Mouse (Mus musculus) E14TG2a.4 (cell line): ENCODE results near the gene Kcnmb4.

Experiments used
- H3K27me3 ChIP-seq: 2 replicates; pipeline ENCODE4 v1.6.1; 2014; ENCODE audit warnings: low read length, control low read depth; ENCODE audit not compliant: insufficient read depth
- H3K36me3 ChIP-seq: 2 replicates; pipeline ENCODE4 v1.6.1; 2014; ENCODE audit warnings: low read length, control low read depth; ENCODE audit not compliant: insufficient read depth
- H3K4me1 ChIP-seq: replicated peaks from 2 replicates; pipeline ENCODE4 v1.6.1; 2014; ENCODE audit warnings: low read depth, low read length, control low read depth
- H3K4me3 ChIP-seq: replicated peaks from 2 replicates; pipeline ENCODE4 v1.5.1; 2014; ENCODE audit warnings: mild to moderate bottlenecking, low read length
- H3K9me3 ChIP-seq: 2 replicates; pipeline ENCODE4 v1.6.1; 2014; ENCODE audit warnings: low read length, control low read depth
- CTCF ChIP-seq: conservative IDR thresholded peaks from 2 replicates; pipeline ENCODE4 v1.5.1; 2014; ENCODE audit warnings: low read length
- NANOG ChIP-seq: IDR thresholded peaks from 2 replicates; pipeline ENCODE4 v1.6.1; 2014; ENCODE audit warnings: borderline replicate concordance, low read length, mixed read lengths
- POU5F1 ChIP-seq: IDR thresholded peaks from 2 replicates; pipeline ENCODE4 v1.6.1; 2014; ENCODE audit warnings: low read length, borderline replicate concordance

The Kcnmb4 gene

DNA sequence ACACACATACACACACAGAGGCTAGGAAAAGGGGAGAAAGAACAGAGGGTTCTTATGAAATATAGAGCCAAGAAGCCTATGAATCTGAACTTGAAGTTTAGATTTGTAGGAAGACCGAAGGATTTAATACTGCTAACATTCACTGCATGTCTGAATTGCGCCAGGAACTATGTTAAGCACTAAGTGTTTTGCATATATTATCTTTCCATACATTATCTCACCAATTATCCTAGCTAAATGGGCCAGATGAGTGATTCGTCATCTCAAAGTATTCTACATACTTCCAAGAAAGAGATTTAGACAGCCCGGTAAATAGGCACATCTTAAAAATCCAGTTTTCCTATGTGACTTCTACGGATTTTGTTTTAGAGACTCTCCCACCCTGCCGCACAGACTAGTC, 68.7 kb downstream of the Kcnmb4 start:
- TF ChIP-seq NANOG (no peak), CTCF (no peak), POU5F1 (no peak)
- Histone ChIP-seq H3K9me3 (peaks cover 7% of the 10 kb centered on the region; the same call in 1 of the 2 replicates), H3K36me3 (no peaks in the 10 kb centered on the region), H3K4me3 (no peak overlapping the region), H3K4me1 (peaks cover 13% of the 10 kb centered on the region), H3K27me3 (peaks cover 4% of the 10 kb centered on the region; the same call in 1 of the 2 replicates)

DNA sequence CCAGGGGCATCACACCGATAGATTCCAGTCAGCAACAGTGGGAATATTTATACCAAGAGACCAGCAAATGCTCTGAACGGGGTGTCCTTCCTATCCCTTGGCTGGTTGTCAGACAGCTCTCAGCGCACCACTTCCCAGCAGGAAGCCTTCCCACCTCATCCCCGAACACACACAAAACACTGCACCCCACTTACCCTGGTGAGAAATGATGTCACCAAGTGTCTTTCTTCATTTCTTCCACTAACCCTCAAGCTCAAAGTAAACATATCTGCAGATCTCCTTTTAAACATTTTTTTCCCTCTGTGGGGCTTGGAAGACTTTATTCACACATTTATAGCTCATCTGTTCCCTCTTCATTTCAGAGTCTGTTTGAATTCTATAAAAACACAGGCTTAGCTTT, 70.0 kb downstream of the Kcnmb4 start:
- H3K27me3 ChIP-seq, result peaks cover 4% of the 10 kb centered on the region; the same call in 1 of the 2 replicates
- H3K9me3 ChIP-seq, result peaks cover 7% of the 10 kb centered on the region; the same call in 1 of the 2 replicates
- TF ChIP-seq NANOG (no peak), CTCF (no peak), POU5F1 (no peak)
- no peak overlapping the region for H3K4me3 ChIP-seq
- H3K36me3 ChIP-seq, result no peaks in the 10 kb centered on the region
- H3K4me1 ChIP-seq, result peaks cover 13% of the 10 kb centered on the region

- H3K4me3 ChIP-seq, result no peak overlapping the region
- no peak for TF ChIP-seq POU5F1
- no peak for TF ChIP-seq CTCF
- TF ChIP-seq NANOG, result no peak
- peaks cover 10% of the 10 kb centered on the region for H3K27me3 ChIP-seq
- no peaks in the 10 kb centered on the region for H3K36me3 ChIP-seq
- peaks cover 18% of the 10 kb centered on the region for H3K4me1 ChIP-seq
- H3K9me3 ChIP-seq, result peaks cover 7% of the 10 kb centered on the region; the same call in 1 of the 2 replicates
Observed at GRCm38 (mm10) chr10:116402742-116403425, 70.8 kb downstream of the Kcnmb4 start.

GRCm38 (mm10) chr10:116397973-116398372, 75.7 kb downstream of the Kcnmb4 start:
- Histone ChIP-seq H3K4me1 (peaks cover 27% of the 10 kb centered on the region), H3K4me3 (no peak overlapping the region), H3K36me3 (no peaks in the 10 kb centered on the region), H3K27me3 (peaks cover 14% of the 10 kb centered on the region), H3K9me3 (no peaks in the 10 kb centered on the region)
- TF ChIP-seq NANOG (no peak), POU5F1 (no peak), CTCF (no peak)

DNA sequence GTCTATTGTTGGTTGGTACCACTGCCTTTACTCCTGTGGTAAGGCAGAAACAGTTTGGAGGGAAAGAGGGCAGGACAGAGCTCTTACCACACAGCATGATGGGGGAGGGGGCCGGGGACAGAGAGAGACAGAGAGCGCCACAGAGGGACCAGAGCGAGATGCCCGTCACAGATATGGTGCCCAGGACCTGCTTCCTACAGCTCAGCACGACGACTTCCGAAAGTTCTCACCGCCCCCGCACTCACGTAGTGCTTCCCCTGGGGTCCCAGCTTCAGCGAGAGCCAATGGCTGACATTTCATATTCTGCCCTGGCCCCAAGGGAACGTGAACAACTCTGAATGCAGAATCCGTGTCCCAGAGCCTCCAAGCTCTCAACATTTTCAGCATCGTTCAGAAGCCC, 76.1 kb downstream of the Kcnmb4 start:
- H3K36me3 ChIP-seq, result no peaks in the 10 kb centered on the region
- H3K4me3 ChIP-seq, result 0 out of 2 replicates have a peak overlapping the region, but pooled peaks have one; percentile 13
- H3K27me3 ChIP-seq, result peaks cover 15% of the 10 kb centered on the region
- TF ChIP-seq CTCF (no peak), NANOG (no peak), POU5F1 (no peak)
- H3K4me1 ChIP-seq, result peaks cover 27% of the 10 kb centered on the region
- no peaks in the 10 kb centered on the region for H3K9me3 ChIP-seq

- no peaks in the 10 kb centered on the region for H3K36me3 ChIP-seq
- no peaks in the 10 kb centered on the region for H3K9me3 ChIP-seq
- no peak overlapping the region for H3K4me3 ChIP-seq
- H3K4me1 ChIP-seq, result peaks cover 27% of the 10 kb centered on the region
- peaks cover 12% of the 10 kb centered on the region for H3K27me3 ChIP-seq
- TF ChIP-seq CTCF, result no peak
- no peak for TF ChIP-seq POU5F1
- no peak for TF ChIP-seq NANOG
Observed at GRCm38 (mm10) chr10:116396966-116397365, 76.7 kb downstream of the Kcnmb4 start.

DNA sequence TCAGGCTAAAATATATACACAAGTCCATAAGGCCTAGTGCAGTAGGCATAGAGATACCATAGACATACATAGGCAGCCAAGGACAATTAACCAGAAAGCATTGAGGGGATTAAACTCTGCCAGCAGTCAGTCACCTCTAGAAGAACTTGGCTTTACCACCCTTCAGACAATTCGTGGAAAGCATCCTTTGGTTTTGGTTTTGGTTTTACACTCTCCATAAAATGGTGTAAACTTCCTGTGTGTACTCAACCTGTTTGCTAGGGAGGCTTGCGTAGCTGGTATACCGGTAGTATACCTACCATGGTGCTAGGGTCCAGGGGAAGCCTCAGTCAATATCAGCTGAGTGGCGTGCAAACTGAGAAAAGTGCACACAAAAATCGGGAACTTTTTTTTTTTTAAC, 77.4 kb downstream of the Kcnmb4 start:
- Histone ChIP-seq H3K4me3 (no peak overlapping the region), H3K9me3 (no peaks in the 10 kb centered on the region), H3K27me3 (peaks cover 12% of the 10 kb centered on the region), H3K36me3 (no peaks in the 10 kb centered on the region), H3K4me1 (peaks cover 27% of the 10 kb centered on the region)
- no peak for TF ChIP-seq NANOG
- no peak for TF ChIP-seq POU5F1
- no peak for TF ChIP-seq CTCF

DNA sequence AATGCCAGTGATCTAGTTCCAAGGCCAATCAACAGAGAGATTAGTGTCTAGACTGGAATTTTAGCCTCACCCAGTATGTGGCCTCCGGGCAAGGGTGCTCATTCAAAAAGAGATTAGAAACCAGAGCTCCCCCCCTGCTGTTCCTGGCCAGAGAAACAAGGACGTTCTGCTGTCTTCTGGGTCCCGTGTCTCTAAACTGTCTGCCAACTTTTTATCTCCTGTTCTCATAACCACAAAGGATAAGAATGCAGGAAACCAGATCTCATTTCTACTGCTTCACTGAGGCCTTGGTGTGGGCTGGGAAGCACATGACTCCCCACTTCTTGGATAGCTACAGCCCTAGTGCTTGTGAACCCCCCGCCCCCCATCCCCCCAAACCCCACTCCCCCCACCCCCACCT, 79.1 kb downstream of the Kcnmb4 start:
- Histone ChIP-seq H3K9me3 (no peaks in the 10 kb centered on the region), H3K27me3 (peaks cover 12% of the 10 kb centered on the region), H3K4me3 (no peak overlapping the region), H3K4me1 (peaks cover 27% of the 10 kb centered on the region), H3K36me3 (no peaks in the 10 kb centered on the region)
- no peak for TF ChIP-seq CTCF
- no peak for TF ChIP-seq NANOG
- TF ChIP-seq POU5F1, result no peak

DNA sequence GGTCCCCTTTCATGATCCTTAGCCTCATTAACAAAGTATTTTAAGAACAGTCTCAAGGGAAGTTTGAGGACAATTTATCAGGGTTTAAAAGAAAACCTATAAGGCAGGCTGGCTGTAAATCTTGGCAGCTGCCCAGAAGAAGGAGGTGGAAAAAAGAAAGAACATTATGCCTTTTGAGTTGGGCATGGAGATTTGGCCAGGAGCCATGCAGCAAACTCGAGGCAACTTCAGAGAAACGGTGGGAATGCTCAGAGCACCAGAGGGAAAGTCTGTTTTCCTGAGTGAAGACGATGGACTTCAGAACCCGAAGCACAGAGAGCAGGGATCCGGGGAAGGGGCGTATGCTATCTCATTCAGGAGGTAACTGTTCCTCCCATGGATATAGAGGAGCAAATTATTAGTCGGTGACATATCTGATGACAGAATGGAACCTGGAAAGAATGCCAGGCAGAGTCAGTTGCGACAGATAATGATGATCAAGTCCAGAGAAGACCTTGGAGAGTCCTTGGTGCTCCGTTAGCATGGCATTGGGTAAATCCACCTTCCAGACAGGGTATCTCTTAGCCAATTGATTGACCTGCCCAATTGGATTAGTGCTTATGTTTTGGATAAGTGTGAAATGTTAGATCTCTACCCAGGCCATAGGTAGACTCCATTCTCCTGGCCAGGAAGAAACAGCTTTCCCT, 79.7 kb downstream of the Kcnmb4 start:
- peaks cover 13% of the 10 kb centered on the region for H3K27me3 ChIP-seq
- H3K9me3 ChIP-seq, result no peaks in the 10 kb centered on the region
- H3K4me1 ChIP-seq, result peaks cover 27% of the 10 kb centered on the region
- no peaks in the 10 kb centered on the region for H3K36me3 ChIP-seq
- H3K4me3 ChIP-seq, result no peak overlapping the region
- no peak for TF ChIP-seq NANOG
- TF ChIP-seq POU5F1, result no peak
- TF ChIP-seq CTCF, result no peak

DNA sequence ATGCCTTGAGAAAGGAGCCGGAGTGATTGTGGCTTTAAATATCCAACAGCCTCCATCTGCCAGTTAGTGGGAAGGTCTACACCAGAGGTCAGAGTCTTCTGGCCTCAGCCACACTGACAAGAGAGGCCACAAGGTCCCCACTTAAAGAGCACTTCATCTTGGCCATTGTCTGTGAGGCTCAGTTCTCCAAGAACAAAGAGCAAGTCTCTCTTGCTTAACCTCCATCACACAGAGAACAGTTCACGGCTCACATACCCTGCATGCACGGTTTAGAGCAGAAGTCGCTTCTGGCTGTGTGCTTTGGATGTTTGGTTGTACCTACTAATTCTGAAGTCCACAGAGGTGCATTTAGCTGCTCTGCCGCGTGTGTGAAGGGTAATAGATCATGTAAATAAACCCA, 84.8 kb downstream of the Kcnmb4 start:
- no peak overlapping the region for H3K4me3 ChIP-seq
- H3K36me3 ChIP-seq, result no peaks in the 10 kb centered on the region
- H3K27me3 ChIP-seq, result peaks cover 19% of the 10 kb centered on the region
- H3K4me1 ChIP-seq, result peaks cover 27% of the 10 kb centered on the region
- H3K9me3 ChIP-seq, result no peaks in the 10 kb centered on the region
- TF ChIP-seq POU5F1 (no peak), NANOG (no peak), CTCF (no peak)
